Mouse (Mus musculus) cortical plate, adult 2 months (tissue): ENCODE measurements around the gene Capn8. TPM values are rescaled to one million over a fixed set of nuclear protein-coding genes. Genes with fewer than 3 reads are reported as not detected.

ENCODE experiments used
- H3K27ac ChIP-seq: fragments of 200-500 bp; 2 replicates; pipeline ENCODE4 v1.5.1; 2012; ENCODE audit warnings: low read length, control low read depth, inconsistent platforms; ENCODE audit not compliant: insufficient read depth
- H3K4me1 ChIP-seq: fragments of 200-500 bp; 2 replicates; pipeline ENCODE4 v1.6.1; 2011; ENCODE audit warnings: low read length; ENCODE audit not compliant: control insufficient read depth, insufficient read depth
- H3K4me3 ChIP-seq: fragments of 200-500 bp; 2 replicates; pipeline ENCODE4 v1.5.1; 2011; ENCODE audit warnings: mild to moderate bottlenecking, low read length, control low read depth; ENCODE audit not compliant: insufficient read depth
- CTCF ChIP-seq: fragments of 200-500 bp; IDR thresholded peaks from 2 replicates; pipeline ENCODE4 v1.5.1; 2011; ENCODE audit warnings: mild to moderate bottlenecking, control low read depth, low read length; ENCODE audit not compliant: insufficient read depth; ENCODE audit errors: extremely low read depth
- POLR2A ChIP-seq: fragments of 200-500 bp; IDR thresholded peaks from 2 replicates; pipeline ENCODE4 v1.6.1; 2011; ENCODE audit warnings: mild to moderate bottlenecking, low read length, control low read depth; ENCODE audit not compliant: insufficient read depth; ENCODE audit errors: extremely low read depth
- polyA plus RNA-seq: library from polyadenylated mRNA; depleted of rRNA; stranded (reverse); fragments of >200 nt; gene quantifications from 2 replicates; pipeline ENCODE4 v1.2.3, GENCODE M21; 2012

The Capn8 gene
- polyA plus RNA-seq, 1 experiment = 0.04 TPM

- Histone ChIP-seq H3K27ac (no peak overlapping the region), H3K4me1 (no peaks in the 10 kb centered on the region), H3K4me3 (no peak overlapping the region)
- TF ChIP-seq POLR2A (no peak), CTCF (no peak)
These were observed 20.9 kb upstream of the Capn8 start for GRCm38 (mm10) chr1:182543906-182544305.

- no peak for TF ChIP-seq CTCF
- TF ChIP-seq POLR2A = no peak
- H3K4me3 ChIP-seq = no peak overlapping the region
These were observed 14.0 kb upstream of the Capn8 start for GRCm38 (mm10) chr1:182550761-182551160.

GRCm38 (mm10) chr1:182553649-182554375 lies 11.0 kb upstream of the Capn8 start:
- no peaks in the 10 kb centered on the region for H3K4me1 ChIP-seq
- H3K4me3 ChIP-seq = no peak overlapping the region
- H3K27ac ChIP-seq = no peak overlapping the region
- TF ChIP-seq POLR2A (no peak), CTCF (peak; percentile 90)

More at GRCm38 (mm10) chr1:182550761-182551160, 14.0 kb upstream of the Capn8 start:
- Histone ChIP-seq H3K27ac (no peak overlapping the region), H3K4me1 (no peaks in the 10 kb centered on the region)

- no peak overlapping the region for H3K27ac ChIP-seq
- no peaks in the 10 kb centered on the region for H3K4me1 ChIP-seq
- H3K4me3 ChIP-seq = no peak overlapping the region
- TF ChIP-seq POLR2A (no peak), CTCF (no peak)
These were observed 6.5 kb upstream of the Capn8 start for GRCm38 (mm10) chr1:182558271-182558670.

- TF ChIP-seq POLR2A = no peak
- TF ChIP-seq CTCF = no peak
These were observed 5.3 kb upstream of the Capn8 start for GRCm38 (mm10) chr1:182559530-182559929.

GRCm38 (mm10) chr1:182560390-182561098 lies 4.3 kb upstream of the Capn8 start:
- H3K4me1 ChIP-seq = no peaks in the 10 kb centered on the region
- no peak overlapping the region for H3K4me3 ChIP-seq
- no peak overlapping the region for H3K27ac ChIP-seq

More at GRCm38 (mm10) chr1:182559530-182559929, 5.3 kb upstream of the Capn8 start:
- no peak overlapping the region for H3K27ac ChIP-seq
- H3K4me3 ChIP-seq = no peak overlapping the region
- H3K4me1 ChIP-seq = no peaks in the 10 kb centered on the region

GRCm38 (mm10) chr1:182561945-182562514 lies 2.8 kb upstream of the Capn8 start:
- no peak overlapping the region for H3K4me3 ChIP-seq
- no peak overlapping the region for H3K27ac ChIP-seq
- H3K4me1 ChIP-seq = no peaks in the 10 kb centered on the region
- TF ChIP-seq CTCF (no peak), POLR2A (no peak)

More at GRCm38 (mm10) chr1:182560390-182561098, 4.3 kb upstream of the Capn8 start:
- peak; percentile 82 for TF ChIP-seq CTCF
- TF ChIP-seq POLR2A = no peak

- TF ChIP-seq POLR2A = no peak
- no peak for TF ChIP-seq CTCF
- no peaks in the 10 kb centered on the region for H3K4me1 ChIP-seq
- H3K4me3 ChIP-seq = no peak overlapping the region
- H3K27ac ChIP-seq = no peak overlapping the region
These were observed 2.0 kb upstream of the Capn8 start for GRCm38 (mm10) chr1:182562576-182563370.

- TF ChIP-seq CTCF (no peak), POLR2A (no peak)
- Histone ChIP-seq H3K4me3 (no peak overlapping the region), H3K27ac (no peak overlapping the region), H3K4me1 (no peaks in the 10 kb centered on the region)
These were observed 586 bp downstream of the Capn8 start for GRCm38 (mm10) chr1:182565351-182565835.
